Mouse (Mus musculus): Measurements from ENCODE around the gene Sptlc3.

DNA sequence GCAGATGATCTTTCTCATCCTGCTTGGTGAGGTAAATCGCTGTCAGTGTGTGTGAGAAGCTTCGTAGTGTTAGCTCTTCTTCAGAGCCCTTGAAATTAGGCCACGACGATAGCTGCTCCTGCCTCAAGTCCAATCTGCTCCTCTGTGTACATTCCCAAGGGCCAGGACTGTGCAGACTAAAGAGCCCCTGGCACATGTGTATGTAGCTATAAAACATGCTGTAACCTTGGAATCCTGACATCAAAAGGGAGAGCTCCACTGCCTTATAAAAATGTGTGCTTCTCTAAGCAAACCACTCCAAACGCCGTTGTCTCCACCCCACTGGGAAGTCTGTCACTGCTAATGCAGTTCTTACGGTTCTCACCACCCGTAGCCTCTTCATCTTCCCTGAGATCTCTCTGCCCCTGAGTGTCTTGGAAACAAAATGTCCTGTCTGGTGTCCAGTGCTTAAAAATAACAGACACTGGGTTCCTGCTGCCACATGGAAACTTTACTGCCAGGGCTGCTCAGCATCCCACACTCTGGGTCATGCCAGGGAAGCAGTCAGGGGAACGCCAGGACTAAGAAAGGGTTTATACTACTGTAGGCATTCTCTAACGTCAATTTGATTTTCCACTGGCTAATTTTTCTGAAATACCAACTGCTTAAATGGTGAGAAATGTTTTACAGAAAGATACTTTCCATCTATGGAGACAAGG, 118.8 kb downstream of the Sptlc3 start:
- TF ChIP-seq CTCF (IDR thresholded peaks at IDR 0.05; ENCODE audit: low read depth) (no peak), EP300 (IDR thresholded peaks at IDR 0.05; ENCODE audit: low read depth) (no peak)

All from liver, postnatal 0 days (tissue).